9 mouse cellular contexts compared by ENCODE assay signal in genomic region chr9:67541948-67542347, GRCm38 (mm10). TPM values are rescaled to one million over a fixed set of nuclear protein-coding genes. Genes with fewer than 3 reads are reported as not detected.
"Had no signal": no experiment of that assay in that cellular context is flagged by ENCODE, and none has a peak within 500 bp of the region (broad histone marks: within the 10 kb centered on the region; RNA-seq: fewer than 3 reads in every experiment).

No protein-coding gene starts in this region.

- H3K4me2 ChIP-seq: midbrain, embryonic 12.5 days had no signal

- H3K27ac ChIP-seq: layer of hippocampus, adult 2 months; liver, embryonic 14.5 days; midbrain, embryonic 12.5 days; stomach, postnatal 0 days had no signal

- H3K9me3 ChIP-seq: midbrain, embryonic 12.5 days had no signal

- ATAC-seq: midbrain, embryonic 16.5 days had no signal

- H3K27me3 ChIP-seq: midbrain, embryonic 12.5 days had no signal

- DNase-seq: kidney, postnatal 4 days; left cerebral cortex, postnatal 4 days had no signal

- H3K9ac ChIP-seq: liver, embryonic 14.5 days; midbrain, embryonic 12.5 days had no signal

- H3K36me3 ChIP-seq: midbrain, embryonic 12.5 days had no signal

- H3K4me3 ChIP-seq: layer of hippocampus, adult 2 months; midbrain, embryonic 12.5 days had no signal

RNA-seq across cellular contexts. Expression of gene Tln2, which starts 17.6 kb away (rescaled TPM):
- total RNA-seq: megakaryocyte-erythroid progenitor cell, adult 5-6 weeks; neutrophil, adult 5-6 weeks had no signal
